Mouse (Mus musculus) stomach, postnatal 0 days (tissue): ENCODE results near the gene Alg2. TPM values are rescaled to one million over a fixed set of nuclear protein-coding genes. Genes with fewer than 3 reads are reported as not detected.
A peak's percentile ranks its signal among the peaks of the same experiment; 100 is the strongest.

Source experiments
- ATAC-seq: fragments of 200-750 bp; cut with Nextera tagmentation; 2 replicates; pipeline ENCODE4 v1.8.0; 2017; ENCODE audit not compliant: low FRiP score, low TSS enrichment
- DNase-seq: peaks from one replicate; pipeline ENCODE4 v3.0.0-alpha.2; 2016; ENCODE audit warnings: low spot score
- H3K27ac ChIP-seq: fragments of 300-500 bp; sonication (generic); replicated peaks from 2 replicates; pipeline ENCODE4 v1.5.1; 2014; ENCODE audit warnings: mild to moderate bottlenecking, control low read depth
- H3K27me3 ChIP-seq: fragments of 300-500 bp; sonication (generic); 2 replicates; pipeline ENCODE4 v1.6.1; 2014; ENCODE audit warnings: low read length; ENCODE audit not compliant: control insufficient read depth, insufficient read depth
- H3K36me3 ChIP-seq: fragments of 300-500 bp; sonication (generic); 2 replicates; pipeline ENCODE4 v1.6.1; 2014; ENCODE audit warnings: low read length, mixed read lengths; ENCODE audit not compliant: control insufficient read depth, insufficient read depth
- H3K4me1 ChIP-seq: fragments of 300-500 bp; sonication (generic); replicated peaks from 2 replicates; pipeline ENCODE4 v1.6.1; 2014; ENCODE audit warnings: antibody characterized with exemption; ENCODE audit not compliant: control insufficient read depth, insufficient read depth
- H3K4me2 ChIP-seq: fragments of 300-500 bp; sonication (generic); replicated peaks from 2 replicates; pipeline ENCODE4 v1.6.1; 2014; ENCODE audit warnings: low read depth, mild to moderate bottlenecking, control low read depth, moderate library complexity
- H3K4me3 ChIP-seq: fragments of 300-500 bp; sonication (generic); 2 replicates; pipeline ENCODE4 v1.5.1; 2014; ENCODE audit warnings: low read depth, low read length, control low read depth
- H3K9ac ChIP-seq: fragments of 300-500 bp; sonication (generic); 2 replicates; pipeline ENCODE4 v1.6.1; 2014; ENCODE audit warnings: mild to moderate bottlenecking, low read length, control low read depth, mixed read lengths
- H3K9me3 ChIP-seq: fragments of 300-500 bp; sonication (generic); 2 replicates; pipeline ENCODE4 v1.6.1; 2016; ENCODE audit warnings: low read length; ENCODE audit not compliant: control insufficient read depth
- CTCF ChIP-seq: IDR thresholded peaks from 2 replicates; pipeline ENCODE4 v1.5.1; 2016; ENCODE audit warnings: antibody characterized with exemption, low read depth, mild to moderate bottlenecking, moderate library complexity
- EP300 ChIP-seq: optimal IDR thresholded peaks from 2 replicates; pipeline ENCODE3; 2016; ENCODE audit warnings: antibody characterized with exemption
- WGBS: fragments of 180-500 bp; shearing (Covaris S2); extraction: QIAGEN DNeasy Blood & Tissue Kit; methylation state at CpG from one replicate; pipeline ENCODE4 v1.1.7; 2014; 5-methylcytosine and 5-hydroxymethylcytosine counted together
- polyA plus RNA-seq: library from polyadenylated mRNA; unstranded; fragments of >200 nt; fragmentation: Nextera tagmentation; extraction: Ambion mirVana; gene quantifications from 2 replicates; pipeline ENCODE4 v1.2.1, GENCODE M21; 2015

Alg2 gene
- polyA plus RNA-seq, 1 experiment from 2014 or later = 24.5 TPM

- no peaks in the 10 kb centered on the region for H3K4me1 ChIP-seq
- ATAC-seq (peak; percentile 33), DNase-seq (peak; percentile 44)
- no peaks in the 10 kb centered on the region for H3K27me3 ChIP-seq
- no peak for TF ChIP-seq EP300
- TF ChIP-seq CTCF = no peak
- no peaks in the 10 kb centered on the region for H3K9me3 ChIP-seq
- H3K4me3 ChIP-seq = peak overlapping the region; percentile 80
- peak overlapping the region; percentile 97 for H3K27ac ChIP-seq
- 11% methylated on average over 31 of the region's 31 CpGs for WGBS
- peak overlapping the region; percentile 88 for H3K9ac ChIP-seq
- H3K4me2 ChIP-seq = peak overlapping the region; percentile 61
- peaks cover 23% of the 10 kb centered on the region for H3K36me3 ChIP-seq
Observed at GRCm38 (mm10) chr4:47474730-47475643, 854 bp upstream of the Alg2 start.

GRCm38 (mm10) chr4:47473586-47473967, 556 bp downstream of the Alg2 start:
- 2% methylated on average over 8 of the region's 14 CpGs for WGBS

GRCm38 (mm10) chr4:47467196-47467595, 6.9 kb downstream of the Alg2 start:
- H3K9me3 ChIP-seq = 0 out of 2 replicates have a peak, but pooled peaks cover 3% of the 10 kb centered on the region
- WGBS = 72% methylated on average over 2 of the region's 2 CpGs
- no peaks in the 10 kb centered on the region for H3K4me1 ChIP-seq
- no peak overlapping the region for H3K4me3 ChIP-seq
- no peak overlapping the region for H3K9ac ChIP-seq
- no peaks in the 10 kb centered on the region for H3K27me3 ChIP-seq
- no peak overlapping the region for H3K27ac ChIP-seq
- TF ChIP-seq EP300 (no peak), CTCF (no peak)
- DNase-seq (no peak), ATAC-seq (no peak)
- no peak overlapping the region for H3K4me2 ChIP-seq
- peaks cover 35% of the 10 kb centered on the region for H3K36me3 ChIP-seq

More at GRCm38 (mm10) chr4:47473586-47473967, 556 bp downstream of the Alg2 start:
- peak overlapping the region; percentile 97 for H3K27ac ChIP-seq
- H3K9ac ChIP-seq = peak overlapping the region; percentile 88
- peak overlapping the region; percentile 80 for H3K4me3 ChIP-seq
- no peaks in the 10 kb centered on the region for H3K4me1 ChIP-seq
- ATAC-seq = no peak
- H3K36me3 ChIP-seq = peaks cover 31% of the 10 kb centered on the region
- H3K9me3 ChIP-seq = no peaks in the 10 kb centered on the region
- H3K4me2 ChIP-seq = peak overlapping the region; percentile 61
- no peaks in the 10 kb centered on the region for H3K27me3 ChIP-seq
- TF ChIP-seq CTCF (peak; percentile 38; the same call in 1 of the 2 replicates), EP300 (no peak)
- no peak for DNase-seq

GRCm38 (mm10) chr4:47449586-47450522, 24.3 kb downstream of the Alg2 start:
- no peaks in the 10 kb centered on the region for H3K9me3 ChIP-seq
- no peak for ATAC-seq
- H3K27ac ChIP-seq = no peak overlapping the region
- DNase-seq = no peak
- no peak overlapping the region for H3K9ac ChIP-seq
- H3K36me3 ChIP-seq = no peaks in the 10 kb centered on the region
- TF ChIP-seq CTCF = no peak
- no peak for TF ChIP-seq EP300
- WGBS = 41% methylated on average over 18 of the region's 18 CpGs
- no peak overlapping the region for H3K4me2 ChIP-seq
- H3K27me3 ChIP-seq = no peaks in the 10 kb centered on the region
- no peak overlapping the region for H3K4me3 ChIP-seq
- no peaks in the 10 kb centered on the region for H3K4me1 ChIP-seq

- TF ChIP-seq EP300 (no peak), CTCF (no peak)
- no peaks in the 10 kb centered on the region for H3K9me3 ChIP-seq
- no peak overlapping the region for H3K9ac ChIP-seq
- no peak overlapping the region for H3K4me3 ChIP-seq
- H3K27ac ChIP-seq = no peak overlapping the region
- no peaks in the 10 kb centered on the region for H3K27me3 ChIP-seq
- H3K4me2 ChIP-seq = no peak overlapping the region
- DNase-seq (no peak), ATAC-seq (no peak)
- no peaks in the 10 kb centered on the region for H3K36me3 ChIP-seq
- WGBS = 51% methylated on average over 5 of the region's 5 CpGs
- no peaks in the 10 kb centered on the region for H3K4me1 ChIP-seq
Observed at GRCm38 (mm10) chr4:47449116-47449515, 25.0 kb downstream of the Alg2 start.
